Mouse (Mus musculus): Measurements from ENCODE around the gene Dhrs3.

- TF ChIP-seq POLR2A (IDR thresholded peaks at IDR 0.05; ENCODE audit: borderline replicate concordance, control insufficient read depth, low read depth, low read length) (no peak), CTCF (IDR thresholded peaks at IDR 0.05; ENCODE audit: control insufficient read depth, insufficient read depth, low read length) (no peak)
These were observed 17.7 kb downstream of the Dhrs3 start for GRCm38 (mm10) chr4:144910281-144910680.

All from bone marrow, adult 2 months (tissue).